Mouse (Mus musculus) testis, adult 2 months (tissue): ENCODE results near the gene Nfkbie.

Experiments
- CTCF ChIP-seq: fragments of 200-500 bp; IDR thresholded peaks from 2 replicates; pipeline ENCODE4 v1.5.1; 2012; ENCODE audit warnings: low read depth, mild to moderate bottlenecking, inconsistent platforms, low read length, moderate library complexity; ENCODE audit not compliant: control insufficient read depth, insufficient read depth, insufficient replicate concordance
- POLR2A ChIP-seq: fragments of 200-500 bp; IDR thresholded peaks from 2 replicates; pipeline ENCODE4 v1.6.1; 2012; ENCODE audit warnings: low read depth, mild to moderate bottlenecking, inconsistent platforms, low read length, moderate library complexity; ENCODE audit not compliant: control insufficient read depth

DNA sequence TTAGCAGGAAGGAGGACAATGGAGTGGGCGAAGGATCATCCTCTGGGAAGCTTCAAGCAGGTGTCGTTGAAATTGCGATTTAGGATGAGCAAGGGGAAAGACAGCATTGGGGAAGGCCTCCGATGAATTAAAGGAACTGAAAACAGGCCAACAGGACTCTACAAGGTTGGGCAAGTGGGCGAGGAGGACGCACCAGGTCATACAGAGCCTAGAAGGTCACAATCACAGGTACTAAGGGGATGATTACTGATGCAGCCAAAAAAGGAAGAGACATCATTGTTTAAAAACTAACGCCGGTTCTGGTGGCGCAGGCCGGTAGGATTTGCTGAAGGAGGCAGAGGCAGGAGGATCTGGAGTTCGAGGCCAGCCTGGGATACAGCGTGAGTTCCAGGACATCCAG lies 7.7 kb downstream of the Nfkbie start:
- no peak for TF ChIP-seq POLR2A
- no peak for TF ChIP-seq CTCF
